Mouse (Mus musculus) kidney, postnatal 4 days (tissue): ENCODE results near the gene P2rx7.
A peak's percentile ranks its signal among the peaks of the same experiment; 100 is the strongest.

Source experiments
- DNase-seq, 2 experiments: peaks; one replicate each; pipeline ENCODE4 v3.0.0; 2021; ENCODE audit warnings: mixed read lengths in 2 of 2

The P2rx7 gene

GRCm38 (mm10) chr5:122733881-122734280 lies 90.2 kb downstream of the P2rx7 start:
- peak in 1 of 2 experiments; percentile 27 for DNase-seq

DNA sequence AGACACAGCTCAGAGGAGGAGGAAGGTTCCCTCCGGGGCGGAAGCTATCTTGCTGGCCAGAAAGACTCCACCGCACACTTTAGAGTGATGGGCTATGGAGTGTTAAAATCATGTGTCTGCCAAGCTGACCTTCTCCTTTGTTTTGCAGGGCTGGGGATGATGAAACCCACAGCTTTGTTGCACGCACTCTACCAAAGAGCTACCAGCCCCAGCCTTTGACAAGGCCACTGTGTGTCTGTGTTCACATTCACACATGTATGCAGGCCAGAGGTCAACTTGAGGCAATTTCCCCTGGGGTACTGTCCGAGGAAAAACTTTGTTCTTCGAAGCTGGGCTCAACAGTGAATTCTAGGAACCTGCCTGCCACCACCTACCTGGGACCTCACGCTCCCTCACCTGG lies 92.1 kb downstream of the P2rx7 start:
- DNase-seq, result no peak

GRCm38 (mm10) chr5:122736761-122737160 lies 93.0 kb downstream of the P2rx7 start:
- DNase-seq, result peak; percentile 27 to 43
